Mouse (Mus musculus): ENCODE measurements around the gene Tmed1.
"Not testable (repeated sequence)": the region's sequence is repeated elsewhere in the genome, so short reads cannot be mapped to it uniquely, and the experiment has no call there.

Gene Tmed1

GRCm38 (mm10) chr9:21477707-21478106, 32.3 kb downstream of the Tmed1 start:
- DNase-seq (ENCODE audit: extremely low spot score, low read depth, low spot score) = no peak

- no peak for DNase-seq (ENCODE audit: extremely low spot score, low read depth, low spot score)
Measured at GRCm38 (mm10) chr9:21472913-21473312, 37.1 kb downstream of the Tmed1 start.

GRCm38 (mm10) chr9:21469032-21470024, 40.7 kb downstream of the Tmed1 start:
- DNase-seq (ENCODE audit: extremely low spot score, low read depth, low spot score) = peak; percentile 28

- not testable (repeated sequence) for DNase-seq (ENCODE audit: extremely low spot score, low read depth, low spot score)
Measured at GRCm38 (mm10) chr9:21464565-21464928, 45.5 kb downstream of the Tmed1 start.

GRCm38 (mm10) chr9:21463766-21464564, 46.1 kb downstream of the Tmed1 start:
- no peak for DNase-seq (ENCODE audit: extremely low spot score, low read depth, low spot score)

- no peak for DNase-seq (ENCODE audit: extremely low spot score, low read depth, low spot score)
Measured at GRCm38 (mm10) chr9:21463138-21463590, 46.9 kb downstream of the Tmed1 start.

- DNase-seq (ENCODE audit: extremely low spot score, low read depth, low spot score) = no peak
Measured at GRCm38 (mm10) chr9:21460400-21460940, 49.6 kb downstream of the Tmed1 start.

GRCm38 (mm10) chr9:21458821-21459220, 51.2 kb downstream of the Tmed1 start:
- DNase-seq (ENCODE audit: extremely low spot score, low read depth, low spot score) = no peak

All from hindlimb bud, embryonic 11.5 days (tissue).